Mouse (Mus musculus): ENCODE results near the gene Srsf7. TPM values are rescaled to one million over a fixed set of nuclear protein-coding genes. Genes with fewer than 3 reads are reported as not detected.

Srsf7 gene
- polyA plus RNA-seq (2015; fragmentation: Nextera tagmentation; extraction: Ambion mirVana), result 178 and 195 TPM in 2 replicates

GRCm38 (mm10) chr17:80206671-80207581, at the start of gene Srsf7, which contains the start of gene Ttc39d:
Srsf7 (minus strand) TSS chr17:80207307.
Ttc39d (plus strand) TSS chr17:80207460.
- Histone ChIP-seq H3K9ac (ENCODE audit: low read depth, low read length) (peak within 1 kb of the TSS; percentile 93), H3K27me3 (ENCODE audit: control insufficient read depth, insufficient read depth, low read depth, low read length) (no peaks in the 10 kb centered on the region), H3K4me1 (ENCODE audit: control insufficient read depth, low read depth, low read length) (peaks cover 6% of the 10 kb centered on the region), H3K4me3 (ENCODE audit: low read depth, low read length) (peak within 1 kb of the TSS; percentile 91), H3K36me3 (ENCODE audit: control insufficient read depth, insufficient read depth) (peaks cover 26% of the 10 kb centered on the region), H3K27ac (ENCODE audit: low read length) (peak within 1 kb of the TSS; percentile 95), H3K4me2 (ENCODE audit: low read depth, low read length) (peak within 1 kb of the TSS; percentile 93), H3K9me3 (replicated peaks; ENCODE audit: control insufficient read depth, low read length) (no peaks in the 10 kb centered on the region)
- peak; percentile 91 for ATAC-seq (ENCODE audit: low read depth)
- under 1% methylated on average over 87 of the region's 95 CpGs for WGBS (ENCODE audit: insufficient replicate concordance)

- 54% methylated on average over 13 of the region's 13 CpGs for WGBS (ENCODE audit: insufficient replicate concordance)
Measured at GRCm38 (mm10) chr17:80255208-80255607, 48.1 kb upstream of the Srsf7 start.

GRCm38 (mm10) chr17:80254421-80254820, 47.3 kb upstream of the Srsf7 start:
- H3K4me3 ChIP-seq (ENCODE audit: low read depth, low read length), result no peak overlapping the region
- no peak for ATAC-seq (ENCODE audit: low read depth)
- H3K9ac ChIP-seq (ENCODE audit: low read depth, low read length), result no peak overlapping the region
- no peak overlapping the region for H3K27ac ChIP-seq (ENCODE audit: low read length)
- no peaks in the 10 kb centered on the region for H3K4me1 ChIP-seq (ENCODE audit: control insufficient read depth, low read depth, low read length)
- no peaks in the 10 kb centered on the region; the same call in 1 of the 2 replicates for H3K9me3 ChIP-seq (replicated peaks; ENCODE audit: control insufficient read depth, low read length)
- no peak overlapping the region for H3K4me2 ChIP-seq (ENCODE audit: low read depth, low read length)
- WGBS (ENCODE audit: insufficient replicate concordance), result 82% methylated on average over 5 of the region's 5 CpGs
- no peaks in the 10 kb centered on the region for H3K27me3 ChIP-seq (ENCODE audit: control insufficient read depth, insufficient read depth, low read depth, low read length)
- peaks cover 32% of the 10 kb centered on the region for H3K36me3 ChIP-seq (ENCODE audit: control insufficient read depth, insufficient read depth)

More at GRCm38 (mm10) chr17:80255208-80255607, 48.1 kb upstream of the Srsf7 start:
- Histone ChIP-seq H3K4me2 (ENCODE audit: low read depth, low read length) (no peak overlapping the region), H3K36me3 (ENCODE audit: control insufficient read depth, insufficient read depth) (peaks cover 29% of the 10 kb centered on the region), H3K9me3 (replicated peaks; ENCODE audit: control insufficient read depth, low read length) (no peaks in the 10 kb centered on the region; the same call in 1 of the 2 replicates), H3K9ac (ENCODE audit: low read depth, low read length) (no peak overlapping the region), H3K27ac (ENCODE audit: low read length) (no peak overlapping the region), H3K4me3 (ENCODE audit: low read depth, low read length) (no peak overlapping the region), H3K27me3 (ENCODE audit: control insufficient read depth, insufficient read depth, low read depth, low read length) (no peaks in the 10 kb centered on the region), H3K4me1 (ENCODE audit: control insufficient read depth, low read depth, low read length) (no peaks in the 10 kb centered on the region)
- ATAC-seq (ENCODE audit: low read depth), result peak; percentile 48; the same call in 1 of the 2 replicates

- ATAC-seq (ENCODE audit: low read depth), result peak; percentile 56; the same call in 1 of the 2 replicates
- Histone ChIP-seq H3K36me3 (ENCODE audit: control insufficient read depth, insufficient read depth) (peaks cover 29% of the 10 kb centered on the region), H3K27ac (ENCODE audit: low read length) (peak overlapping the region; percentile 62)
Measured at GRCm38 (mm10) chr17:80252757-80253525, 45.8 kb upstream of the Srsf7 start.

GRCm38 (mm10) chr17:80243116-80243515, 36.0 kb upstream of the Srsf7 start:
- peak overlapping the region; percentile 55 for H3K27ac ChIP-seq (ENCODE audit: low read length)
- WGBS (ENCODE audit: insufficient replicate concordance), result 62% methylated on average over 13 of the region's 13 CpGs
- no peak overlapping the region for H3K4me3 ChIP-seq (ENCODE audit: low read depth, low read length)
- peak; percentile 90 for ATAC-seq (ENCODE audit: low read depth)
- peaks cover 16% of the 10 kb centered on the region for H3K36me3 ChIP-seq (ENCODE audit: control insufficient read depth, insufficient read depth)
- H3K9ac ChIP-seq (ENCODE audit: low read depth, low read length), result no peak overlapping the region
- no peaks in the 10 kb centered on the region for H3K27me3 ChIP-seq (ENCODE audit: control insufficient read depth, insufficient read depth, low read depth, low read length)
- H3K9me3 ChIP-seq (replicated peaks; ENCODE audit: control insufficient read depth, low read length), result no peaks in the 10 kb centered on the region
- H3K4me2 ChIP-seq (ENCODE audit: low read depth, low read length), result no peak overlapping the region
- peaks cover 3% of the 10 kb centered on the region; the same call in 1 of the 2 replicates for H3K4me1 ChIP-seq (ENCODE audit: control insufficient read depth, low read depth, low read length)

More at GRCm38 (mm10) chr17:80252757-80253525, 45.8 kb upstream of the Srsf7 start:
- no peaks in the 10 kb centered on the region for H3K27me3 ChIP-seq (ENCODE audit: control insufficient read depth, insufficient read depth, low read depth, low read length)
- no peak overlapping the region for H3K4me2 ChIP-seq (ENCODE audit: low read depth, low read length)
- H3K4me3 ChIP-seq (ENCODE audit: low read depth, low read length), result no peak overlapping the region
- H3K4me1 ChIP-seq (ENCODE audit: control insufficient read depth, low read depth, low read length), result no peaks in the 10 kb centered on the region
- no peak overlapping the region for H3K9ac ChIP-seq (ENCODE audit: low read depth, low read length)
- H3K9me3 ChIP-seq (replicated peaks; ENCODE audit: control insufficient read depth, low read length), result no peaks in the 10 kb centered on the region; the same call in 1 of the 2 replicates
- 74% methylated on average over 13 of the region's 13 CpGs for WGBS (ENCODE audit: insufficient replicate concordance)

GRCm38 (mm10) chr17:80241594-80241993, 34.5 kb upstream of the Srsf7 start:
- H3K4me2 ChIP-seq (ENCODE audit: low read depth, low read length), result no peak overlapping the region
- H3K4me3 ChIP-seq (ENCODE audit: low read depth, low read length), result no peak overlapping the region
- 78% methylated on average over 9 of the region's 9 CpGs for WGBS (ENCODE audit: insufficient replicate concordance)
- H3K36me3 ChIP-seq (ENCODE audit: control insufficient read depth, insufficient read depth), result peaks cover 16% of the 10 kb centered on the region
- no peaks in the 10 kb centered on the region for H3K9me3 ChIP-seq (replicated peaks; ENCODE audit: control insufficient read depth, low read length)
- H3K27ac ChIP-seq (ENCODE audit: low read length), result no peak overlapping the region
- ATAC-seq (ENCODE audit: low read depth), result no peak
- no peaks in the 10 kb centered on the region for H3K27me3 ChIP-seq (ENCODE audit: control insufficient read depth, insufficient read depth, low read depth, low read length)
- H3K4me1 ChIP-seq (ENCODE audit: control insufficient read depth, low read depth, low read length), result peaks cover 3% of the 10 kb centered on the region; the same call in 1 of the 2 replicates
- H3K9ac ChIP-seq (ENCODE audit: low read depth, low read length), result no peak overlapping the region

- ATAC-seq (ENCODE audit: low read depth), result no peak
Measured at GRCm38 (mm10) chr17:80237475-80237874, 30.4 kb upstream of the Srsf7 start.

GRCm38 (mm10) chr17:80236805-80237204, 29.7 kb upstream of the Srsf7 start:
- no peak overlapping the region for H3K9ac ChIP-seq (ENCODE audit: low read depth, low read length)
- 71% methylated on average over 3 of the region's 3 CpGs for WGBS (ENCODE audit: insufficient replicate concordance)
- no peak for ATAC-seq (ENCODE audit: low read depth)
- H3K9me3 ChIP-seq (replicated peaks; ENCODE audit: control insufficient read depth, low read length), result no peaks in the 10 kb centered on the region
- H3K4me1 ChIP-seq (ENCODE audit: control insufficient read depth, low read depth, low read length), result no peaks in the 10 kb centered on the region
- no peak overlapping the region for H3K27ac ChIP-seq (ENCODE audit: low read length)
- peaks cover 8% of the 10 kb centered on the region for H3K36me3 ChIP-seq (ENCODE audit: control insufficient read depth, insufficient read depth)
- H3K27me3 ChIP-seq (ENCODE audit: control insufficient read depth, insufficient read depth, low read depth, low read length), result no peaks in the 10 kb centered on the region
- H3K4me2 ChIP-seq (ENCODE audit: low read depth, low read length), result no peak overlapping the region
- H3K4me3 ChIP-seq (ENCODE audit: low read depth, low read length), result no peak overlapping the region

More at GRCm38 (mm10) chr17:80237475-80237874, 30.4 kb upstream of the Srsf7 start:
- no peak overlapping the region for H3K27ac ChIP-seq (ENCODE audit: low read length)
- no peaks in the 10 kb centered on the region for H3K4me1 ChIP-seq (ENCODE audit: control insufficient read depth, low read depth, low read length)
- WGBS (ENCODE audit: insufficient replicate concordance), result 75% methylated on average over 5 of the region's 5 CpGs
- no peaks in the 10 kb centered on the region for H3K27me3 ChIP-seq (ENCODE audit: control insufficient read depth, insufficient read depth, low read depth, low read length)
- H3K9me3 ChIP-seq (replicated peaks; ENCODE audit: control insufficient read depth, low read length), result no peaks in the 10 kb centered on the region
- H3K9ac ChIP-seq (ENCODE audit: low read depth, low read length), result no peak overlapping the region
- H3K4me3 ChIP-seq (ENCODE audit: low read depth, low read length), result no peak overlapping the region
- H3K4me2 ChIP-seq (ENCODE audit: low read depth, low read length), result no peak overlapping the region
- H3K36me3 ChIP-seq (ENCODE audit: control insufficient read depth, insufficient read depth), result peaks cover 11% of the 10 kb centered on the region
